Mouse (Mus musculus) adrenal gland, postnatal 36 days (tissue): ENCODE measurements around the gene Agpat4. TPM values are rescaled to one million over a fixed set of nuclear protein-coding genes. Genes with fewer than 3 reads are reported as not detected.
A peak's percentile ranks its signal among the peaks of the same experiment; 100 is the strongest.

ENCODE experiments used
- DNase-seq, 2 experiments: peaks; one replicate each; pipeline ENCODE4 v3.0.0; 2021; ENCODE audit warnings: mixed read lengths in 1 of 2
- total RNA-seq, 2 experiments: library from RNA; stranded (reverse); gene quantifications; 2 replicates each; pipeline ENCODE4 v1.2.3; 2021

Agpat4 gene
- total RNA-seq, 2 experiments from 2014 or later = 40.7 to 66.7 TPM

DNA sequence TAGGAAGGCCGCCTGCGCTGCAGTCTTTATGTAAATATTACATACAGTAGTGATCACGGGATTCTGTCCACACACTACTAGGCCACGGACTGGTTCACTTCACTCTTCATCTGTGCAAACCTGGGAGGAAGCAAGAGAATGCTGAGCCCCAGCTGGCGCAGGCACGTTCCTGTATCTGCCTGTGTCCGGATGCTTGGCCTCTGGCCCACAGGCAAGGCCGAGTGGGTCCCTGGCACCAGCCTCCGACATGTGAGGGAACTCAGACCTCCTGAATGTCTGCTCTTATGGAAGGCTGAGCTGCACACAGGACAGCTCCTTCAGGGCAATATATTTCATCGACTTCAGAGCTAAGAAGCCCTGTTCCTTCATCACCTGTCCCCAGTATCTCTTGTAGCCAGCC lies 109.5 kb downstream of the Agpat4 start:
- no peak for DNase-seq

DNA sequence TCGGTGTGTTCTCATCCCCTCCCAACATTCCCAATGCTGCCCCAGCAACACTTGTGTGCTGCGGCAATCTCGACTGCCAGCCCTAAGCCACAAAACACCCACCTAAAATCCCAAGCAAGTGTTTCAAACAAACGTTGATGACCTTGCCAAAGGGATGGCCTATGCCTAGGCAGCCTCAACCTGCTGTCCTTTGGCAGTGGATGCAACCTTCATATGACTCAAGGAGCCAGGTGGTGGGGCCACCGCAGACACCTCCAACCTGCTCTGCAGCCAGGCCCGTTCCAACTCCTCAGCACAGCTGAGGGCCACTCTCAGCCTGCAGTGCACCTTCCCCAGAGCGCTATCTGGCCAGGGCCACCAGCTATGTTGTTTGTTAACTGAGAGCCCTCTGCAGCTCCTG lies 110.0 kb downstream of the Agpat4 start:
- no peak for DNase-seq

DNA sequence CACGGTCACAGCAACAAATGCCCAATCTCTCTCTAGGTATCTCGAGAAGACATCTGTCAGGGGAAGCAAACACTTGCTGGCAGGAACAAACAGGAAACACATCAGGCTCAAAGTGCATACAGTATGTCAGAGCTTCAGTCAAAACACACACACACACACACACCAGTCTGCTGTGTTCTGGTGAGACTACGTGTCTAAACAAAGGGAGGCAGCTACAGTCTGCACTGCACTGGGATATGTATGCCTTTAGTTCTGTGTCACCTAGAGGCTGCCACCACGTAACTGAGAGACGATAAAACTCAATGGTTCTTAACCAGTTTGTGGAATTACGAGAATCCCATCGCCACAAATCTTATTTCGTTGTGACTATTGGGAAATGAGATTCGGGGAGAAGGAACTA lies 111.3 kb downstream of the Agpat4 start:
- DNase-seq = no peak

DNA sequence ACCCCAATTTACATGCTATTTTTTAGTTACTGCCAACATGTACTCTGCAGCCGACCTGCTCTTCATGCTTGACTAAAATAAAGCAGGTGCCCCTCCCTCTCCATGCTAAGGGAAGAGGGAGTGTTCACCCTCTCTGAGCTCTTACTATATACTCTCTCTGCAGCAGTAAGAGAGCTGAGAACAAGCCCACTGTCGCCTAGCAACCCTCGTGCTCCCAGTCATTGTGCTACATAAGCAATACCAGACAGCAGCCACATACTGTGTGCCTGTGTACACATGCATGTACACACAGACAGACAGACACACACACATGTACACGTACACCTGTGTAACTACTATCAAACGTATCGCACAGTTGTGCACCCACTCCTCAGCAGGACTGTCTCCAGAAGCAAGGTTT lies 111.7 kb downstream of the Agpat4 start:
- DNase-seq = no peak

- DNase-seq = no peak
Measured at GRCm38 (mm10) chr17:12231087-12231486, 112.6 kb downstream of the Agpat4 start.

GRCm38 (mm10) chr17:12232724-12233123 lies 114.2 kb downstream of the Agpat4 start:
- no peak for DNase-seq

GRCm38 (mm10) chr17:12240701-12241100 lies 122.2 kb downstream of the Agpat4 start:
- no peak for DNase-seq

DNA sequence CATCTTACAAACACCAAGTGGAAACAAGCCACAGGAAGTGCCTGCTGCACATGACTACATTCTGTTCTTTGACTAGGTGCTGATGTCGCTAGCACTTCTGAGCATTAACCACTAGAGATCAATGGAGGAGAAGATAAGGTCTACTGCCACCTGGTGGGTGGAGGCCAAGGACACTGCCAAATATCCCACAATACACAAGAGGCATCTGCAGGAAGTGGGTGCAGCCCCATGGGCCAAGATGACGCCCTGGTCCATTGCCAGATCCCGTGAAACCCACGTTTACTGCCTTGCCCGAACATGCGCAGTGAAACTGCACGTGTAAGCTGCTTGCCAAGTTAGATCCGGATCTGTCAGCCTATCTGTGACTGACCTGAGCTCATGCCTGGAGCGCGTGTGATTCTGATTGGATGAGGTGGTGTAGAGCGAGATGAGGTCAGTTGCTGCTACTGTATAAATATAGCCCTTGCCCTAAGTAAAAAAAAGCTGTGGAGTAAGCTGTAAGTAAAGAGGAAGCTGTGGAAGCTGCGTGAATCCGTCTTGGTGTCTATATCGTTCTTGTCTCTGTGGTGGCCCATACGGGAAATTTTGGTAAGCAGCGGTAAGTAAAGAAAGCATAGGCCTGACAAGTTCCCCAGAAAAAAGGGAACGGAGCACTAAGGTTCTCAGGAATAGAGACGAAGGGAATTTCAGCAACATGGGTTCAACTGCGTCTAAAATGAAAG lies 131.4 kb downstream of the Agpat4 start:
- DNase-seq = peak in 1 of 2 experiments; percentile 13

DNA sequence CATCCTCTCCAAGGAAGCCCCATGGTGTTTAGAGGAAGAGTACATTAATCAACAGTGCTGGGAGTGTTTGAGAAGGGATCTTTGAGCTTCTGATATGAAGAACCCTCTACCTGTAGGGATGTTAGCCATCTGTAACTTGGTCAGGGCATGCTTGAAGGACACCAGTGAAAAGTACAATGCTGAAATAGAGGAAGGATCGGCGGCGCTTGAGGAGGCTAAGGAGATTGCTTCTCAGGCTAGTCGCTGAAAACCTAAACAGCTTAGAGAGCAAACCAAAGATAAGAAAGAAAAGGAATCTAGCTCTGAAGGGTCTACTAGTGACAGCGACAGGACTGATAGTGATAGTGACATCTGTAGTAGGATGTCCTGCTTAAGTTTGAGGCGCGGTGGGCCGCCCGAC lies 132.1 kb downstream of the Agpat4 start:
- no peak for DNase-seq

DNA sequence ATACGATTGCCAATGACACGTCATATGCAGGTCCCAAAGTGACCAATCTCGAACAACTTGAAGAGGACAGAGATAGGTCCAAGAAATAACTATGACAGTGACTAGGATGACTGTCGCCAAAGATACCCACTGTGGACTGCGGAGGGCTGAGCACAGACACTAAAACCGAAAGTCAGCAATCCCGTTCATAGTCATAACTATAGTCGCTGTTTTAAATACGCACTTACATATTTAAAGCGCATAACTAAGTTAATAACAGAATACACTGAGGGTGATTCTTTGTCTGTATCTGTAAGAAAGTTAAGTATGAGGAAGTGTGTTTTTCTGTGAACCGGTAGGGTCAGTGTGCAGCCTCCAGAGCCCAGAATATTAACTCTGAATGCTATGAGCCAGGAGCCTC lies 137.6 kb downstream of the Agpat4 start:
- no peak for DNase-seq

- no peak for DNase-seq
Measured at GRCm38 (mm10) chr17:12258517-12258916, 140.0 kb downstream of the Agpat4 start.

DNA sequence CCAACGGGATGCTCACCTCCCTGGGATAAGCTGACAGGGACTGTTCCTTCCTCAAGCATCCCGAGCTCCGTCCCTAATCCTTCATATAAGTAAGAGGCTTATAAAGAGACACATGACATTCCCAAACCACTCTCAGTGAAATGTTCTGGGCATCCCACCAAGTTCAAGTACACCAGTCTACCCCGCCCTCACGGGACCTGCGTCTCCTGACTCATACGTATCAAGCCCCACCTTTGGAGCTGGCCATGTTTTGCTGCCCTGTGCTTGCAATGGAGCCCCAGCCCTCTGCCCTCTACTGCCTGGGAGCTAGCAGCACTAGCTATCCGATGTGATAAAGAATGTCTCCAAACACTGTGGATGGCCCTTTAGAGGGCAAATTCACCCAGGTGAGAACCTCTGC lies 141.5 kb downstream of the Agpat4 start:
- no peak for DNase-seq

DNA sequence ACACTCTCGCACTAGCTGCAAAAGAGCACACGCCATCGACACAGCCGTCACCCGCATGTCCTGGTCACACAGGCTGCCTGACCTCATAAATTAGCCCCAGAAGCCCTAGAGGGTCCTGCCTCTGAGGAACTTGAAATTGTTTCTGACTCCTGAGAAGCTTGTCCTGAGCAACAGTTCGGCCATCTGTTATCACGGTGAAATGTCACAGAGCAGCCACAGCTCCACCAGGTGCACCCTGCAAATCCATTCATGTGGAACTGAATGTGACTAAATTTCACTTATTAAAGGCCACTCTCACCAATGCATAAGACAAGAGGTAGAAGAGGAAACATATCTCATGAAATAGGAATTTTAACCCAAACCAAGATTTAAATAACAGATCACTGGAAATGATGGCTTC lies 142.9 kb downstream of the Agpat4 start:
- no peak for DNase-seq

DNA sequence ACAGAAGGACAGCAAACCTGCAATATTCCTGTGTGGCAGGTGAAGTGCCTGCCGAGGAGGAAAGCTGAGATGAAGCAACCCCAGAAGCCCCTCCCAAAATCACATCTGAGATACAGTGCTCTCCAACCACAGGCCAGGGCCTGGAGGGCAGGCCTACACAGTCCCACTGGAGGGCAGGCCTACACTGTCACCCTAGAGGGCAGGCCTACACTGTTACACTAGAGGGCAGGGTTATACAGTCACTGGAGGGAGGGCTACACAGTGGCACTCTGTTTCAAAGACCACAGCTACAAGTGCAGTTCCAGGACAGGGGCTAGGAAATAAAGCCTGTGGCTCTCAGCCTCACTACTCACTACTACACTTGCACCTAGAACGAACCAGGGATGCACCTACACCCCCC lies 143.4 kb downstream of the Agpat4 start:
- no peak for DNase-seq

GRCm38 (mm10) chr17:12262851-12263250 lies 144.3 kb downstream of the Agpat4 start:
- DNase-seq = no peak

DNA sequence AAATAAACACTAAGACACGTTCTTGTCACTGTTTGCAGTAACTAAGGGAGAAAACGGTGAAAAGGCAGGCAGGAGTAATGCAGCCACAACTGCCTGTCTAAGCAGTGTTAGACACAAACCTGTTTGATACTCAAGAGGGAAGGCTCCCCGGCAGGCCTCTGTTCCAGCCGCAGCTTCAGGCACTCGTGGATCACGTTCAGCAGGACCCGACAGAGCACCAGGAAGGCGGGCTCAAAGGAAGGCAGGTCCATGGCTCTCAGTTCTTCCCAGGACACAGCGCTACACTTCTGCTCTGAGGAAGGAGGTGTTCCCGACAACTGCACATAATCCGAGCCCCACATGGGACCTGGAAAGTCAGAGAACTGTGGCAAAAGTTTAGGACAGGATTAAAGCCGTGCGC lies 145.3 kb downstream of the Agpat4 start:
- no peak for DNase-seq

DNA sequence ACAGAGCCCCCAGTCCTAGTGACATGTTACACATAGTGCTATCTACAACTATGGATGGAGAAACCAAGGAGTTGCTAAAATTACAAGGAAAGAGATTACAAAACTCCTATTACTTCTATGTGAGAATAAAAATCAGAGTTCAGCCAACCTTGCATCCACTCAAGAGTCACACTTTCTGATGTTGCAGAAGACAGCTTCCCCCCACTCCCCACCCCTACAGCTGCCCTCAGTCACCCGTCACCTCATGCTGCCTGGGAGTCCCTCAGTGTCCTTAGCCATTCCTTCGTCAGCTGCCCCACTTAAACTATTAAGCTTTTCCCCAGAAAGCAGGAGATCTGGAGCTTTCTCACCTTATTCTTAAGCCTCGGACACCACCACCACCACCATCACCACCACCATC lies 145.8 kb downstream of the Agpat4 start:
- DNase-seq = no peak

DNA sequence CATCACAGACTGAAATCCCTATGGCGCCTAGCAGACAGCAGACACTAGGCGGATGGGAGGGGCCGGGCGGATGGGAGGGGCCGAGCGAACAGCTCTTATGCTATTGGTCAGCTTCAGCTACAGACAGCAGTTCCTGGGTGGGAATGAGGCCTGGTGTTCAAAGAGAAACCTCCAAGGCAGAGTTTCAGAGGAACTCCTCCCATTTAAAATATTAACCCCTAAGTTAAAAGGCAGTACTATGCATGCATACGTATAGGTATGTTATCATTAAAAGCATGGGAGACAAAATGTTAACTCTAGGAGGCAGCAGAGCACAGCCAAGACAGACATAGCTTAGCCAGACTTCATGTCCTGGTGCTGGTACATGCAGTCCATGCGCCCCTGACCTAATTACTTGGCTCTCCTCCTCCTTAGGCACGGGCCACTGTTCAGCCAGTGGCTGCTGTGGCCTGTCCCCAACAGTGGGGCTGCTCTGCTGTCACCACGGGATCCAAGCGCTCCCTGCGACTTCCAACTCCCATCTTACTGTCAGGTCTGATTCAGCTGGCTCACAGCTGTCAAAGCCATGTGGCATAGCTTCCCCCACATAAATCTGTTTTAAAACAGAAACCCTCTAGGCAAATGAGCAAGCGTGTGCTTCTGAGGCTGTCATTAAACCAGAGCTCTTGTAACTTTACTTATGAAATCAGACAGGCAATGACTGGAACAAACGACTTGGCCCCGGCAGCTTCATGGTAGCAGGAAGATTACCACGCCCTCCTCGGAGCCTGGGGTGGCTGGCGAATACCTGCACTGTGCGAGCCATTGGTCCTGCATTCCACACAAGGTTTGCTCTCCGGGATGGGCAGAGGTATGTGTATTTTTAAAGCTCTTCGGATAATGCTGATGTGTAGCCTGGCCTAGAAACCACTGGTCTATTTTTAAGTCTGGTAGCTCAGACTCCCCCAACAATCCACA lies 147.7 kb downstream of the Agpat4 start:
- DNase-seq = peak; percentile 68 to 71

- no peak for DNase-seq
Measured at GRCm38 (mm10) chr17:12268091-12268490, 149.6 kb downstream of the Agpat4 start.

DNA sequence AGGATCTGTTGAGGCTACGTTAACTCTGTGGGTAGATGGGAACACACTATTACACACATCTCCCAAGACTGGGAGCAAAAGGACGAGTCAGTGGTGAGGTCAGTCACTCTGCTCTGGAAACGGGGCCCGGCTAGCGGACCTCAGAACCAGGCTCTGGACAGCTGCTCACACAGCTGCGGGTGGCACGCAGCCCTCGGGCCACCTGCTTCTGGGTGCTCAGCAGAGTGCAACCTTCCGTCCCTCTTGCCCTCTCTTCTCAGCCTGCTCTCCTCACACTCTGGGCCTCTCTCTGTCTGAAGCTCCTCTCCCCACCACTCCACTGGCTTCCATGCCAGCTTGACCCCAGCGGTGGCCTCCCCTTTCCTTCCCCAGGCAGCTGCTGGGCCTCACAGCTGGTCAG lies 150.0 kb downstream of the Agpat4 start:
- DNase-seq = no peak
